Mouse (Mus musculus): ENCODE measurements at regions not wholly inside any gene's neighbourhood (a gene's known extent, or its start where the extent isn't known, plus 50 kb on each side); places are given as distances from the start of the nearest gene placed in this dataset.

DNA sequence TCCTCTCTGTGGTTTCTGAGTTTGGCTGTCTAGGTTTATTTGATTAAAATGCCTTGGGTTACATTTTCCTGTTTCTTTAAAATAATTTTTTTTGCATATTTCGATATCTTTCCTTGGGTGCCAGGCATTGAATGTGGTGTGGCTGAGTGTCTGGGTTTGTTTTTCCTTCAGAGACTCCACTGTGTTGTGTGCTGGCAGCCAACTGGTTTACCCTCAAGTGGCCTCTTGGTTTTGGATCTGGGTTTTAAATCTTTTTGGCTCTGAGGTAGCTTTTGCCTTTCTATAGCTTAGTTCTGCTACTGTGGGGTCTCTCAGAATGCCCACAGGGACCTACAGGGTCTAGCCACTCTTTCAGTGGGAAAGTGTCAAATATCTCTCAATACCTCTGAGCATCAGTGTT lies 399.2 kb downstream of the Rps24 start:
- Histone ChIP-seq H3K79me2 (ENCODE audit: control insufficient read depth, insufficient read depth, low read length, poor library complexity) (no peaks in the 10 kb centered on the region), H3K9ac (ENCODE audit: control insufficient read depth, low read depth, low read length, poor library complexity, severe bottlenecking) (no peak overlapping the region), H3K9me3 (replicated peaks; ENCODE audit: insufficient read depth, low read length) (no peaks in the 10 kb centered on the region), H3K36me3 (ENCODE audit: control insufficient read depth in 1 of 2, insufficient read depth in 2 of 2, low read length in 2 of 2) (no peaks in the 10 kb centered on the region), H3K27ac (ENCODE audit: control insufficient read depth, low read depth, low read length) (no peak overlapping the region), H3K4me1 (ENCODE audit: control insufficient read depth in 1 of 2, insufficient read depth in 2 of 2, low read length in 2 of 2) (no peaks in the 10 kb centered on the region), H3K4me3 (ENCODE audit: control insufficient read depth in 1 of 2, insufficient read depth in 1 of 2, low read depth in 2 of 2, low read length in 2 of 2) (no peak overlapping the region), H3K27me3 (ENCODE audit: control insufficient read depth in 1 of 2, insufficient read depth in 2 of 2, low read length in 2 of 2) (no peaks in the 10 kb centered on the region)
- DNase-seq (ENCODE audit: low read depth, low spot score), result no peak
- TF ChIP-seq EP300 (IDR thresholded peaks at IDR 0.05; ENCODE audit: low read depth in 1 of 2, low read length in 2 of 2) (no peak), POLR2AphosphoS5 (IDR thresholded peaks at IDR 0.05; ENCODE audit: borderline replicate concordance, low read depth, low read length) (no peak), ZC3H11A (IDR thresholded peaks at IDR 0.05; ENCODE audit: low read depth, low read length) (no peak), GABPA (IDR thresholded peaks at IDR 0.05; ENCODE audit: low read depth, low read length) (no peak), TBP (IDR thresholded peaks at IDR 0.05; ENCODE audit: low read depth, low read length) (no peak), MEF2A (IDR thresholded peaks at IDR 0.05; ENCODE audit: extremely low read depth, insufficient replicate concordance, low read depth, low read length, poor library complexity, severe bottlenecking) (no peak), ZKSCAN1 (IDR thresholded peaks at IDR 0.05; ENCODE audit: low read depth, low read length) (no peak), USF1 (IDR thresholded peaks at IDR 0.05; ENCODE audit: low read depth, low read length) (no peak), MAZ (IDR thresholded peaks at IDR 0.05; ENCODE audit: low read depth, low read length) (no peak)

DNA sequence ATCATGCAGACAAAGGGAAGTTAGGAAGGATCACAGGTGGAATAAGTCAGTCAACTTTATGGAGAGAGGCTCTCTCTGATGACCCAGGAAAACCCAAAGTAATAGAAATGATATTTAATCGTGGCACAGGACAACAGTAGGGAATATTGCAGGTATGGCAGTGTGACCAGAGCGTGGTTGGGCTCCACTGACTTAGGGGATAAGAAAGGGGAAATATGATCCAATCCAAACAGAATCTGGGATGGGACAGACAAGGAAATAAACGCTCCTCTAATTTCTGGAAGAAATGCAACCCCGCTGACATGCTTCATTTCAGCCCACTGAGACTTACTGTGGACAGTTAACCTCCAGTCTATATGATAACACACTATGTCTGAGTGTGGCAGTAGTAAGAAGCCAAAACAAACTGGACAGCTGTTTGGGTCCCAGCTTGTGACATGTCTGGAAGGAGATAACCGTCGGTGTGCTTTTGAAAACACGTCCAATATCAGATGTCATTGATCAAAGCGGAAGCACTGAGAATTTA lies 400.0 kb downstream of the Rps24 start:
- no peak for DNase-seq (ENCODE audit: low read depth, low spot score)
- no peaks in the 10 kb centered on the region for H3K9me3 ChIP-seq (replicated peaks; ENCODE audit: insufficient read depth, low read length)
- TF ChIP-seq ZNF384 (IDR thresholded peaks at IDR 0.05; ENCODE audit: low read depth, low read length), result no peak
- TF ChIP-seq MXI1 (IDR thresholded peaks at IDR 0.05; ENCODE audit: low read depth, low read length), result no peak
- TF ChIP-seq MEF2A (IDR thresholded peaks at IDR 0.05; ENCODE audit: extremely low read depth, insufficient replicate concordance, low read depth, low read length, poor library complexity, severe bottlenecking), result no peak
- TF ChIP-seq NRF1 (IDR thresholded peaks at IDR 0.05; ENCODE audit: insufficient read depth, low read depth, low read length, poor library complexity, severe bottlenecking), result no peak
- no peak for TF ChIP-seq ETS1 (IDR thresholded peaks at IDR 0.05; ENCODE audit: low read depth, low read length)
- no peak for TF ChIP-seq POLR2AphosphoS2 (IDR thresholded peaks at IDR 0.05; ENCODE audit: low read length)
- TF ChIP-seq ZC3H11A (IDR thresholded peaks at IDR 0.05; ENCODE audit: low read depth, low read length), result no peak
- no peak for TF ChIP-seq JUND (IDR thresholded peaks at IDR 0.05; ENCODE audit: low read depth, low read length)
- TF ChIP-seq EP300 (IDR thresholded peaks at IDR 0.05; ENCODE audit: low read depth in 1 of 2, low read length in 2 of 2), result no peak
- TF ChIP-seq E2F4 (IDR thresholded peaks at IDR 0.05; ENCODE audit: borderline replicate concordance, low read depth, low read length), result no peak
- TF ChIP-seq ZMIZ1 (IDR thresholded peaks at IDR 0.05; ENCODE audit: low read depth, low read length), result no peak
- no peak for TF ChIP-seq HCFC1 (IDR thresholded peaks at IDR 0.05; ENCODE audit: low read depth, low read length)
- no peak for TF ChIP-seq RAD21 (IDR thresholded peaks at IDR 0.05; ENCODE audit: low read depth, low read length)
- no peak for TF ChIP-seq UBTF (IDR thresholded peaks at IDR 0.05; ENCODE audit: borderline replicate concordance, insufficient read depth, low read depth, low read length)
- TF ChIP-seq GABPA (IDR thresholded peaks at IDR 0.05; ENCODE audit: low read depth, low read length), result no peak
- TF ChIP-seq SMC3 (IDR thresholded peaks at IDR 0.05; ENCODE audit: low read depth, low read length), result no peak
- no peak for TF ChIP-seq MAFK (IDR thresholded peaks at IDR 0.05; ENCODE audit: borderline replicate concordance, low read depth, low read length)
- TF ChIP-seq CTCF (IDR thresholded peaks at IDR 0.05 in 2 of 3, conservative IDR thresholded peaks at IDR 0.05 in 1 of 3; ENCODE audit: control insufficient read depth in 1 of 3, insufficient read depth in 1 of 3, low read depth in 2 of 3, low read length in 3 of 3, poor library complexity in 1 of 3, severe bottlenecking in 1 of 3), result no peak
- TF ChIP-seq CHD2 (IDR thresholded peaks at IDR 0.05; ENCODE audit: low read length), result no peak
- TF ChIP-seq GATA1 (IDR thresholded peaks at IDR 0.05; ENCODE audit: low read depth, low read length), result no peak

More for the DNA sequence above, 400.0 kb downstream of the Rps24 start:
- no peaks in the 10 kb centered on the region for H3K4me1 ChIP-seq (ENCODE audit: control insufficient read depth in 1 of 2, insufficient read depth in 2 of 2, low read length in 2 of 2)
- no peak overlapping the region for H3K27ac ChIP-seq (ENCODE audit: control insufficient read depth, low read depth, low read length)
- H3K79me2 ChIP-seq (ENCODE audit: control insufficient read depth, insufficient read depth, low read length, poor library complexity), result no peaks in the 10 kb centered on the region
- no peak overlapping the region for H3K9ac ChIP-seq (ENCODE audit: control insufficient read depth, low read depth, low read length, poor library complexity, severe bottlenecking)
- H3K36me3 ChIP-seq (ENCODE audit: control insufficient read depth in 1 of 2, insufficient read depth in 2 of 2, low read length in 2 of 2), result no peaks in the 10 kb centered on the region
- no peaks in the 10 kb centered on the region for H3K27me3 ChIP-seq (ENCODE audit: control insufficient read depth in 1 of 2, insufficient read depth in 2 of 2, low read length in 2 of 2)
- no peak overlapping the region for H3K4me3 ChIP-seq (ENCODE audit: control insufficient read depth in 1 of 2, insufficient read depth in 1 of 2, low read depth in 2 of 2, low read length in 2 of 2)
